In genomic region chr8:119394524-119395026, GRCm38 (mm10) we compare ENCODE assay signal across 1 mouse cellular context.
TF ChIP-seq lines count a peak whose summit lies in the region.

TSS of gene Mlycd (plus strand) at chr8:119394878.

TF ChIP-seq in CH12.LX, 34 proteins besides CTCF, POLR2A, EP300 and RAD21 (continued from another document):
- no peak for TF ChIP-seq GABPA (IDR thresholded peaks at IDR 0.05; ENCODE audit: insufficient replicate concordance, low read depth, low read length)
- peak; percentile 81; the same call in 1 of the 2 replicates for TF ChIP-seq UBTF (IDR thresholded peaks at IDR 0.05; ENCODE audit: low read depth, low read length)
- no peak for TF ChIP-seq E2F4 (IDR thresholded peaks at IDR 0.05; ENCODE audit: insufficient replicate concordance, low read depth, low read length)
- peak; percentile 25; the same call in 1 of the 2 replicates for TF ChIP-seq MAX (IDR thresholded peaks at IDR 0.05; ENCODE audit: low read length)
- TF ChIP-seq POLR2AphosphoS2 (IDR thresholded peaks at IDR 0.05; ENCODE audit: low read depth, low read length): 0 out of 2 replicates have a peak, but pooled peaks have one; percentile 44
- TF ChIP-seq ETS1 (conservative IDR thresholded peaks at IDR 0.05; ENCODE audit: low read depth, low read length): peak; percentile 28; the same call in 1 of the 2 replicates
- TF ChIP-seq RCOR1 (conservative IDR thresholded peaks at IDR 0.05; ENCODE audit: low read depth, low read length): no peak
- no peak for TF ChIP-seq PAX5 (IDR thresholded peaks at IDR 0.05; ENCODE audit: low read length)
- no peak for TF ChIP-seq JUN (IDR thresholded peaks at IDR 0.05; ENCODE audit: insufficient read depth, low read depth, low read length)
- peak; percentile 88 for TF ChIP-seq TCF12 (IDR thresholded peaks at IDR 0.05; ENCODE audit: low read depth, low read length)
- peak; percentile 46; the same call in 1 of the 2 replicates for TF ChIP-seq TBP (conservative IDR thresholded peaks at IDR 0.05; ENCODE audit: low read depth, low read length)
- no peak for TF ChIP-seq JUND (conservative IDR thresholded peaks at IDR 0.05; ENCODE audit: low read depth, low read length)
- TF ChIP-seq CHD2 (IDR thresholded peaks at IDR 0.05; ENCODE audit: low read length): peak; percentile 93
- peak; percentile 96 for TF ChIP-seq ELF1 (IDR thresholded peaks at IDR 0.05; ENCODE audit: low read depth, low read length)
- peak; percentile 45; the same call in 1 of the 2 replicates for TF ChIP-seq MYC (IDR thresholded peaks at IDR 0.05; ENCODE audit: low read depth, low read length)
- peak; percentile 20; the same call in 1 of the 2 replicates for TF ChIP-seq USF1 (IDR thresholded peaks at IDR 0.05; ENCODE audit: low read depth, low read length)
- TF ChIP-seq NELFE (IDR thresholded peaks at IDR 0.05; ENCODE audit: low read depth, low read length): peak; percentile 88
- peak; percentile 81 for TF ChIP-seq HCFC1 (IDR thresholded peaks at IDR 0.05; ENCODE audit: low read depth, low read length)
- peak; percentile 70 for TF ChIP-seq NRF1 (IDR thresholded peaks at IDR 0.05; ENCODE audit: low read depth, low read length)
- no peak for TF ChIP-seq SMC3 (IDR thresholded peaks at IDR 0.05; ENCODE audit: low read depth, low read length)
- 0 out of 2 replicates have a peak, but pooled peaks have one; percentile 40 for TF ChIP-seq MEF2A (IDR thresholded peaks at IDR 0.05; ENCODE audit: borderline replicate concordance, low read depth, low read length)
- peak; percentile 95 for TF ChIP-seq ZMIZ1 (IDR thresholded peaks at IDR 0.05; ENCODE audit: low read depth, low read length)
TF ChIP-seq in CH12.LX: peak in this region for 21.
